Mouse (Mus musculus): ENCODE data around the gene Crybg1.

DNA sequence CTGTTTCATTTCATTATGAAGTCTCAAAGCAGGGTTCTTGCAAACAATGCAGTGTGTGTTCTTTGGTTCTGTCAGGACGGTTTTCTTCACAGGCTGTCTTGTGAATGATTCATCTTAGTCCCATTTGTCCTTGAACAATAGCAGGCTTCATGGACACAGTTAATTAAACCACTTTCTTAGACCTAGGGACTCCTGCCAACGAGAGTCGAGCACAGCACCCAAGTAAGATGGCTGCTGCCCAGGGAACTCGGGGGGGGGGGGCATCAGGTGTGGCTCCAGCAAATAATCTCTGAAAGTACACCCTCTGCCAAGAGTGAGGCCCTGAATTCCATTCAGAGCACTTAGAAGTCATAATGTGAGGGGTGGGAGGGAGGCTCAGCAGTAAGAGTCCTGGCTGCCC, 30.0 kb downstream of the Crybg1 start:
- TF ChIP-seq EP300 (IDR thresholded peaks at IDR 0.05; ENCODE audit: low read depth) = no peak
- TF ChIP-seq CTCF (IDR thresholded peaks at IDR 0.05; ENCODE audit: low read depth) = no peak
